Mouse (Mus musculus) G1E (cell line): Measurements from ENCODE around the gene Uqcrfs1.

Experiments used
- CTCF ChIP-seq: IDR thresholded peaks from 2 replicates; pipeline ENCODE4 v1.5.1; 2012; ENCODE audit warnings: low read depth, low read length, inconsistent platforms, mixed read lengths
- GATA1 ChIP-seq: IDR thresholded peaks from 2 replicates; pipeline ENCODE4 v1.6.1; 2012; ENCODE audit warnings: borderline replicate concordance, low read length, inconsistent platforms, mixed read lengths
- GATA2 ChIP-seq: IDR thresholded peaks from 2 replicates; pipeline ENCODE4 v1.6.1; 2012; ENCODE audit warnings: low read depth, low read length, inconsistent platforms, borderline replicate concordance
- POLR2AphosphoS5 ChIP-seq: IDR thresholded peaks from 2 replicates; pipeline ENCODE4 v1.6.1; 2012; ENCODE audit warnings: low read depth, low read length, inconsistent platforms; ENCODE audit not compliant: insufficient replicate concordance
- TAL1 ChIP-seq: conservative IDR thresholded peaks from 2 replicates; pipeline ENCODE4 v1.6.1; 2012; ENCODE audit warnings: low read depth, low read length, inconsistent platforms, mixed read lengths

DNA sequence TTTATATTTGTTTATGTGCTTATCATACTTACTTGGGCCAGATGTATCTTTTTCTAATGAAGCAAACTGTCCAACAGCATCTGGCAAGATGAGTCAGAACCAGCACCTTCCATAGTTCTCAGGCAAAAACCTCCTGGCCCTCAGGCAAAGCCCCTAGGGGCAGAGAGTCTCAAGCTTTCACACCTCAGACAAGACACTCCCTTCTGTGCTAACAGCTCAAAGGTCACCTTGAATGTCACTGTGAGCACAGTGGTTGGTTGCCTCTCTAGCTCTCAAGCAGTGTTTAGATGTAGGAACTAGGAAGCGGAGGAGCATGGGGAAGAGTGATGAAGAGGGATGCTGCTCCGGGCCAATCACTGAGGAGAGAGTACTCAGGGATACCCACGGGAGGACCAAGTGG, 40.6 kb upstream of the Uqcrfs1 start:
- TF ChIP-seq CTCF (no peak), GATA1 (no peak), POLR2AphosphoS5 (no peak), GATA2 (no peak), TAL1 (no peak)
